Mouse (Mus musculus) bone marrow macrophage, adult 2 months (primary cell): ENCODE results near the gene Sun2.

Source experiments
- CTCF ChIP-seq: IDR thresholded peaks from 2 replicates; pipeline ENCODE4 v1.5.1; 2012; ENCODE audit warnings: low read depth, mild to moderate bottlenecking, low read length, moderate library complexity
- POLR2A ChIP-seq: IDR thresholded peaks from 2 replicates; pipeline ENCODE4 v1.6.1; 2012; ENCODE audit warnings: mild to moderate bottlenecking, low read depth, low read length, borderline replicate concordance

GRCm38 (mm10) chr15:79728731-79729388 is 13.5 kb downstream of the Sun2 start:
- TF ChIP-seq CTCF, result no peak
- no peak for TF ChIP-seq POLR2A
